Mouse (Mus musculus) neural tube, embryonic 13.5 days (tissue): ENCODE measurements around the gene Zfp61. TPM values are rescaled to one million over a fixed set of nuclear protein-coding genes. Genes with fewer than 3 reads are reported as not detected.
A peak's percentile ranks its signal among the peaks of the same experiment; 100 is the strongest.

Source experiments
- ATAC-seq: fragments of 200-750 bp; cut with Nextera tagmentation; 2 replicates; pipeline ENCODE4 v1.8.0; 2017; ENCODE audit warnings: low read depth, mild to moderate bottlenecking, moderate TSS enrichment, moderate library complexity
- H3K27ac ChIP-seq: fragments of 300-500 bp; sonication (generic); replicated peaks from 2 replicates; pipeline ENCODE4 v1.5.1; 2015; ENCODE audit warnings: moderate library complexity, mild to moderate bottlenecking, inconsistent platforms
- H3K27me3 ChIP-seq: fragments of 300-500 bp; sonication (generic); 2 replicates; pipeline ENCODE4 v1.6.1; 2015; ENCODE audit warnings: mild to moderate bottlenecking, inconsistent platforms
- H3K36me3 ChIP-seq: fragments of 300-500 bp; sonication (generic); 2 replicates; pipeline ENCODE4 v1.6.1; 2015; ENCODE audit warnings: mild to moderate bottlenecking, inconsistent platforms
- H3K4me1 ChIP-seq: fragments of 300-500 bp; sonication (generic); replicated peaks from 2 replicates; pipeline ENCODE4 v1.6.1; 2015; ENCODE audit warnings: inconsistent platforms
- H3K4me2 ChIP-seq: fragments of 300-500 bp; sonication (generic); 2 replicates; pipeline ENCODE4 v1.6.1; 2015; ENCODE audit warnings: inconsistent platforms, mild to moderate bottlenecking, moderate library complexity
- H3K4me3 ChIP-seq: fragments of 300-500 bp; sonication (generic); 2 replicates; pipeline ENCODE4 v1.5.1; 2015; ENCODE audit warnings: mild to moderate bottlenecking, inconsistent platforms
- H3K9ac ChIP-seq: fragments of 300-500 bp; sonication (generic); 2 replicates; pipeline ENCODE4 v1.6.1; 2015; ENCODE audit warnings: moderate library complexity, mild to moderate bottlenecking, inconsistent platforms
- H3K9me3 ChIP-seq: fragments of 300-500 bp; sonication (generic); 2 replicates; pipeline ENCODE4 v1.6.1; 2016; ENCODE audit warnings: inconsistent platforms
- WGBS: fragments of 180-500 bp; shearing (Covaris S2); methylation state at CpG from one replicate; pipeline ENCODE4 v1.1.7; 2015; 5-methylcytosine and 5-hydroxymethylcytosine counted together
- polyA plus RNA-seq: library from polyadenylated mRNA; unstranded; fragments of >200 nt; fragmentation: Nextera tagmentation; extraction: Ambion mirVana; gene quantifications from 2 replicates; pipeline ENCODE4 v1.2.1, GENCODE M21; 2015

Gene Zfp61
- polyA plus RNA-seq, 1 experiment from 2014 or later = 39.8 TPM

DNA sequence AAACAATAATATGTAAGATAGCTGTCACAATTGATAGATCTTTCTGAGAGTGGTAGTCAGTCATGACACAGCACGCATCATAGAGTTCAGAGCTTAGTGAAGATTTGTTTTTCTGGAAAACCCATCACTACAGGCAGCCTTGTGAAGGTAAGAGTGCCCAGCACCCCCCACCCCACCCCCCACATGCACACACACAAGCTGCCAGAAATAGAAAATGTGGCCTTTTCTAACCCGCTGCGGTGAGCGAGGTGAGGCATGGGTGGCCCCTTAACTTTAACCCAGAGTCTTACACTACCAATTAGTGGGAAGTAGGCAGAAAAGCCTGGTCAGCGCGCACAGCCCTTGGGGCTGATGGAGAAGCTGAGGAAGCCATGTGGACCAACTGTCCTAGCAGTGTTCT is 29.8 kb downstream of the Zfp61 start:
- Histone ChIP-seq H3K27me3 (no peaks in the 10 kb centered on the region), H3K9me3 (no peaks in the 10 kb centered on the region), H3K36me3 (peaks cover 28% of the 10 kb centered on the region), H3K4me2 (no peak overlapping the region), H3K27ac (no peak overlapping the region), H3K4me1 (peaks cover 14% of the 10 kb centered on the region), H3K9ac (no peak overlapping the region), H3K4me3 (no peak overlapping the region)
- ATAC-seq = no peak
- WGBS = 97% methylated on average over 6 of the region's 6 CpGs

DNA sequence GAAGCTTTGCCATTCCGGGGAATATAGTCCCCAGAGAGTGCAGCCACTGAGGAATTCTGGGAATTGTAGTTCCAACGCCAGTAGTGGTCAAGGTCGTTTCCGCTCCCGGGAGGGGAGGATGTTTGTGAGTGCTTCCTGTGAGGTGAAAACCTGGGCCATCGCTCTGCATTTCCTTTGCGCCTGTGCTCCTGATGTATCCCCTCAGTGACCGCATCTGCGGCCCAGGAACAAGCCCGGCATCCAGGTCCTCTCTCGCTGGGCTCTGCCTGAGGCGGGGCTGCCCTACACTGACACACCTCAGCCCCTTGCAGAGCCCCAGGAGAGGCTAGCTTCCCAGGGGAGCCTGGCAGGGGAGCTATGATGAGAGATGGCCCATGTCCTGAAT is 30.8 kb downstream of the Zfp61 start, which contains the start of gene Zfp93:
Gene Zfp93, plus strand, starts transcription at position 133 of the 385 bp plus-strand sequence.
- under 1% methylated on average over 12 of the region's 12 CpGs for WGBS
- H3K4me1 ChIP-seq = peaks cover 14% of the 10 kb centered on the region
- H3K9me3 ChIP-seq = no peaks in the 10 kb centered on the region
- peak within 1 kb of the TSS; percentile 89 for H3K27ac ChIP-seq
- peak; percentile 91 for ATAC-seq
- H3K36me3 ChIP-seq = peaks cover 19% of the 10 kb centered on the region
- peak within 1 kb of the TSS; percentile 65 for H3K4me3 ChIP-seq
- peak within 1 kb of the TSS; percentile 77 for H3K4me2 ChIP-seq
- no peaks in the 10 kb centered on the region for H3K27me3 ChIP-seq
- H3K9ac ChIP-seq = peak within 1 kb of the TSS; percentile 86

- Histone ChIP-seq H3K27ac (no peak overlapping the region), H3K4me3 (peak overlapping the region; percentile 65), H3K9ac (peak overlapping the region; percentile 86), H3K27me3 (no peaks in the 10 kb centered on the region), H3K4me1 (peaks cover 14% of the 10 kb centered on the region), H3K4me2 (peak overlapping the region; percentile 77), H3K9me3 (no peaks in the 10 kb centered on the region), H3K36me3 (peaks cover 14% of the 10 kb centered on the region)
- peak; percentile 68 for ATAC-seq
- WGBS = 36% methylated on average over 7 of the region's 7 CpGs
Measured at GRCm38 (mm10) chr7:24269667-24270287, 31.3 kb downstream of the Zfp61 start.

- 84% methylated on average over 3 of the region's 3 CpGs for WGBS
- H3K4me2 ChIP-seq = peak overlapping the region; percentile 77
- ATAC-seq = 0 out of 2 replicates have a peak, but pooled peaks have one; percentile 17
Measured at GRCm38 (mm10) chr7:24269256-24269655, 31.8 kb downstream of the Zfp61 start.

DNA sequence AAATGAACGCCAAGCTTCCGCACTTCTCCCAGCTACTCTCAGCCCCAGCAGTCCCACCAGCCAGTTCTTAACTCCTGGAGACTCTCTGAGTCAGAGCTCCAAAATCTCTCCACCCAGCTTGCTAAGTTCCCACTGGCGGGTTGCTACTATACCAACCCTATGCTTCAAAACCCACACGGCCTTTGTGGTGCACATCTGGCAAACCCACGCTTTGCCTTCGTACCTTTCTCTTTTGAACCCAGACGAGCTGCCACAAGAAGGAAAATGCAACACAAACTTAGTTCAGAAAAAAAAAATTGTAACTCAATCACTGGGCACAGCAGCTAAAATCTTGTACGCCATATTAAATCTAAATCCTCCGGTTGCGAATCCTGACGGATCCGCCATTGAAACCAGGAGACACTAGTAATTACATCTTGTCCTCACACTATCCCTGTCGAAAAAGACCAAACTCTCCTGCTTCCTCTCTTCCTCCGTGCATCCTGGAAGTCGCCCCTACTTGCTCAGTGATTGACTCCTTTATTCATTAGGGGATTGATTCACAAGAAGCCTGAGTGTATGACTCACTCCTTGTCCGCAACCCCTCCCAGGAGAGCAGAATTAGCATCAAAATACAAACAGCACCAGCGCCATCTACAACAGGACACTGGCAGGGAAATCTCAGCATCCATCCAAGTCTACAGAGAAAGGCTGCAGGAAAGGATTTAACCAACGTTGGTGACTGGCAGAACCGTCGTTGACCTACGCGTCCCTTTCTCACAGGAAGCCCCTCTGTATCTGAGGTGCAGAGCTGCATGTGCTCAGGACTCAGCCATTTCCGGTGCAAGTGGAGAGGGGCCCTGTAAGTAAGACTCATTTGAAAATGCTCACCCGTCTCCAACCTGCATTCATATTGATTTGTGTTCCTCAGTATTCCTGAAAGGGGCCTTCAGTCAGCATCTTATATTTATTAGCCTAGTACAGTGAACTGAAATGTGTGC is 32.6 kb downstream of the Zfp61 start:
- WGBS = 69% methylated on average over 24 of the region's 24 CpGs
- H3K27ac ChIP-seq = no peak overlapping the region

More at GRCm38 (mm10) chr7:24269256-24269655, 31.8 kb downstream of the Zfp61 start:
- no peaks in the 10 kb centered on the region for H3K27me3 ChIP-seq
- no peaks in the 10 kb centered on the region for H3K9me3 ChIP-seq
- peaks cover 9% of the 10 kb centered on the region for H3K36me3 ChIP-seq
- H3K27ac ChIP-seq = no peak overlapping the region
- no peak overlapping the region for H3K9ac ChIP-seq
- H3K4me3 ChIP-seq = peak overlapping the region; percentile 65
- H3K4me1 ChIP-seq = peaks cover 14% of the 10 kb centered on the region

DNA sequence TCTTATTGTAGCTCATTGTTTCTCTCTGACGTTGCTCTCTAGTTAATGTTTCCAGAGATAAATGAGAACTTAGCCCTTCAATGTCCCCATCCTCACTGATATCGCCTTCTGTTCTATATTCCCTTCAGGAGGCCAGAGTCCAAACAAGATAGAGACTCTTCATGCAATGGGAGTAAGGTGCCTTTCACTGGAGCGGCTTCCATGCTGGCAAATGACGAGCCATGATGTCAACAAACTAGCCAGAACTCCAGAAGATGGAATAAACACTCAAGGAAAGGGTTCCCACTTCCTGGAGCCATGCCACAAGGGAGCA is 41.1 kb downstream of the Zfp61 start:
- Histone ChIP-seq H3K4me3 (no peak overlapping the region), H3K27me3 (no peaks in the 10 kb centered on the region), H3K4me2 (no peak overlapping the region), H3K9ac (no peak overlapping the region), H3K27ac (no peak overlapping the region), H3K36me3 (peaks cover 38% of the 10 kb centered on the region), H3K4me1 (peaks cover 22% of the 10 kb centered on the region), H3K9me3 (no peaks in the 10 kb centered on the region)
- WGBS = 92% methylated on average over 4 of the region's 4 CpGs
- no peak for ATAC-seq

More for the DNA sequence above, 32.6 kb downstream of the Zfp61 start:
- Histone ChIP-seq H3K9me3 (no peaks in the 10 kb centered on the region), H3K9ac (no peak overlapping the region), H3K4me3 (no peak overlapping the region), H3K4me1 (peaks cover 14% of the 10 kb centered on the region), H3K27me3 (no peaks in the 10 kb centered on the region), H3K4me2 (no peak overlapping the region), H3K36me3 (peaks cover 4% of the 10 kb centered on the region)
- no peak for ATAC-seq

GRCm38 (mm10) chr7:24259306-24259999 is 41.6 kb downstream of the Zfp61 start:
- Histone ChIP-seq H3K9ac (no peak overlapping the region), H3K27ac (no peak overlapping the region), H3K9me3 (no peaks in the 10 kb centered on the region), H3K4me3 (no peak overlapping the region), H3K36me3 (peaks cover 38% of the 10 kb centered on the region), H3K4me1 (peaks cover 24% of the 10 kb centered on the region), H3K27me3 (no peaks in the 10 kb centered on the region), H3K4me2 (no peak overlapping the region)
- ATAC-seq = no peak
- 93% methylated on average over 13 of the region's 13 CpGs for WGBS

GRCm38 (mm10) chr7:24254633-24255474 is 46.2 kb downstream of the Zfp61 start, which contains the start of gene Zfp108:
TSS of gene Zfp108 (plus strand) at chr7:24254794.
- Histone ChIP-seq H3K9me3 (no peaks in the 10 kb centered on the region), H3K36me3 (peaks cover 9% of the 10 kb centered on the region), H3K27ac (peak within 1 kb of the TSS; percentile 64), H3K27me3 (no peaks in the 10 kb centered on the region), H3K4me1 (peaks cover 30% of the 10 kb centered on the region), H3K4me2 (peak within 1 kb of the TSS; percentile 64), H3K9ac (peak within 1 kb of the TSS; percentile 78), H3K4me3 (peak within 1 kb of the TSS; percentile 46)
- peak; percentile 91 for ATAC-seq
- WGBS = 19% methylated on average over 21 of the region's 21 CpGs

GRCm38 (mm10) chr7:24253779-24254615 is 47.0 kb downstream of the Zfp61 start:
- peak; percentile 68 for ATAC-seq
- 58% methylated on average over 9 of the region's 9 CpGs for WGBS
- peak overlapping the region; percentile 46 for H3K4me3 ChIP-seq
- H3K36me3 ChIP-seq = 0 out of 2 replicates have a peak, but pooled peaks cover 5% of the 10 kb centered on the region
- H3K27ac ChIP-seq = no peak overlapping the region
- H3K4me1 ChIP-seq = peaks cover 30% of the 10 kb centered on the region
- no peak overlapping the region for H3K9ac ChIP-seq
- no peaks in the 10 kb centered on the region for H3K9me3 ChIP-seq
- H3K27me3 ChIP-seq = no peaks in the 10 kb centered on the region
- peak overlapping the region; percentile 64 for H3K4me2 ChIP-seq
